Mouse (Mus musculus): ENCODE measurements at regions not wholly inside any gene's neighbourhood (a gene's known extent, or its start where the extent isn't known, plus 50 kb on each side); places are given as distances from the start of the nearest gene placed in this dataset.

DNA sequence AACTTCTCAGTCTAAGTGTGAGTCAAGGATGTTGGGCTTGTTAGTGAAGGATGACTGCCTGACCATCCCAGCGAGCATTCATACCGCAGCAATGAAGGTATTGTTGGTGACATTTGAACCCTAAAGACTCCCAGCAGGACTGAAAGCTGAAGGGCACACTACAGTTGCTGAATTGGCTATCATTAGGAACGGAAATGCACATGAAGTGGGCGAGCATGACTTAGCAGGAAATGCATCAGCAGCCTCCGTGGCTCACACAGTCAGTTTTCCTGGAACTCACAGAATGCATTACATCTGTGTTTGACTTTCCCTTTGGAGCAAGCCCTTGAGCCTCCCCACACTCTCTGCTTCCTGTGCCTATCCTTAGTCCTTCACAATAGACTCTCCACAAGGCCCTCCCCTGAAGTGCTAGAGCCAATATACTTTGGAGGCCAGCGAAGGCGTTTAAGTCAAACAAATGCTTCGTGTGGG, 63.9 kb downstream of the Tmco5 start:
- no peaks in the 10 kb centered on the region for H3K36me3 ChIP-seq (replicated peaks; ENCODE audit: control insufficient read depth, insufficient read depth)
- ATAC-seq (ENCODE audit: low FRiP score): no peak
- H3K9me3 ChIP-seq (ENCODE audit: control insufficient read depth, low read length): no peaks in the 10 kb centered on the region
- H3K9ac ChIP-seq: no peak overlapping the region
- no peak overlapping the region for H3K4me2 ChIP-seq (replicated peaks)
- no peak overlapping the region for H3K4me3 ChIP-seq (replicated peaks; ENCODE audit: low read length)
- no peaks in the 10 kb centered on the region for H3K27me3 ChIP-seq (ENCODE audit: control insufficient read depth, insufficient read depth, low read length)
- DNase-seq (ENCODE audit: low spot score): no peak
- no peak overlapping the region for H3K27ac ChIP-seq
- no peaks in the 10 kb centered on the region for H3K4me1 ChIP-seq (replicated peaks; ENCODE audit: control insufficient read depth, insufficient read depth, low read length)
- WGBS: 52% methylated on average over 8 of the region's 8 CpGs

DNA sequence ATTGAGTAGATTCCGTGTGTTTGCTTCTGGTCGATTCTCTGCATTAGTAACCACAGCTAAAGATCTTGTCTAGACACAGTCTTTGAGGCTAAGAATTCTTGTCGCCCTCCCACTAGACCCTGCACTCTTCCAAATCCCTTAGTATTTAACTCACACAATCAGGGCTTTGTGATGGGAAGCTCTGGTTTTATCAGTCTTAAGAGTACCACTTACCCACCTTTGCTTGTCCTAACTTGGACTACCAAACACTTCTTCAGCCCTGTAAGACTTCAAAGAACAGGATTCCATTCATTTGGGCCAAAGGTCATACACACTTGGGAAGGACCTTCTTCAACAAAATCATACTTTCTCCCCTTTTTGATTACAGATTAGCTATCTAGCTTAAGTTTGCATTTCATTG, 70.0 kb downstream of the Tmco5 start:
- Histone ChIP-seq H3K4me3 (replicated peaks; ENCODE audit: low read length) (no peak overlapping the region), H3K27me3 (ENCODE audit: control insufficient read depth, insufficient read depth, low read length) (no peaks in the 10 kb centered on the region), H3K4me2 (replicated peaks) (no peak overlapping the region), H3K9me3 (ENCODE audit: control insufficient read depth, low read length) (no peaks in the 10 kb centered on the region), H3K36me3 (replicated peaks; ENCODE audit: control insufficient read depth, insufficient read depth) (no peaks in the 10 kb centered on the region), H3K9ac (no peak overlapping the region), H3K27ac (no peak overlapping the region), H3K4me1 (replicated peaks; ENCODE audit: control insufficient read depth, insufficient read depth, low read length) (no peaks in the 10 kb centered on the region)
- 79% methylated on average over 3 of the region's 3 CpGs for WGBS
- DNase-seq (ENCODE audit: low spot score): no peak
- no peak for ATAC-seq (ENCODE audit: low FRiP score)

GRCm38 (mm10) chr2:116949741-116950140, 71.2 kb downstream of the Tmco5 start:
- ATAC-seq (ENCODE audit: low FRiP score): no peak
- H3K4me1 ChIP-seq (replicated peaks; ENCODE audit: control insufficient read depth, insufficient read depth, low read length): no peaks in the 10 kb centered on the region
- no peaks in the 10 kb centered on the region for H3K9me3 ChIP-seq (ENCODE audit: control insufficient read depth, low read length)
- H3K36me3 ChIP-seq (replicated peaks; ENCODE audit: control insufficient read depth, insufficient read depth): no peaks in the 10 kb centered on the region
- no peak overlapping the region for H3K4me2 ChIP-seq (replicated peaks)
- H3K27ac ChIP-seq: no peak overlapping the region
- no peak overlapping the region for H3K9ac ChIP-seq
- H3K4me3 ChIP-seq (replicated peaks; ENCODE audit: low read length): no peak overlapping the region
- no peaks in the 10 kb centered on the region for H3K27me3 ChIP-seq (ENCODE audit: control insufficient read depth, insufficient read depth, low read length)
- 87% methylated on average over 3 of the region's 3 CpGs for WGBS
- DNase-seq (ENCODE audit: low spot score): no peak

GRCm38 (mm10) chr2:116950154-116950553, 71.7 kb downstream of the Tmco5 start:
- WGBS: 94% methylated on average over 5 of the region's 5 CpGs
- ATAC-seq (ENCODE audit: low FRiP score): no peak

GRCm38 (mm10) chr2:116951481-116951880, 73.0 kb downstream of the Tmco5 start:
- H3K27ac ChIP-seq: no peak overlapping the region
- H3K36me3 ChIP-seq (replicated peaks; ENCODE audit: control insufficient read depth, insufficient read depth): no peaks in the 10 kb centered on the region
- H3K27me3 ChIP-seq (ENCODE audit: control insufficient read depth, insufficient read depth, low read length): no peaks in the 10 kb centered on the region
- 94% methylated on average over 1 of the region's 1 CpGs for WGBS
- H3K4me1 ChIP-seq (replicated peaks; ENCODE audit: control insufficient read depth, insufficient read depth, low read length): no peaks in the 10 kb centered on the region
- DNase-seq (ENCODE audit: low spot score) (no peak), ATAC-seq (ENCODE audit: low FRiP score) (no peak)
- no peaks in the 10 kb centered on the region for H3K9me3 ChIP-seq (ENCODE audit: control insufficient read depth, low read length)
- H3K4me2 ChIP-seq (replicated peaks): no peak overlapping the region
- no peak overlapping the region for H3K4me3 ChIP-seq (replicated peaks; ENCODE audit: low read length)
- H3K9ac ChIP-seq: no peak overlapping the region

More at GRCm38 (mm10) chr2:116950154-116950553, 71.7 kb downstream of the Tmco5 start:
- H3K9me3 ChIP-seq (ENCODE audit: control insufficient read depth, low read length): no peaks in the 10 kb centered on the region
- H3K27ac ChIP-seq: no peak overlapping the region
- H3K9ac ChIP-seq: no peak overlapping the region
- H3K4me1 ChIP-seq (replicated peaks; ENCODE audit: control insufficient read depth, insufficient read depth, low read length): no peaks in the 10 kb centered on the region
- H3K36me3 ChIP-seq (replicated peaks; ENCODE audit: control insufficient read depth, insufficient read depth): no peaks in the 10 kb centered on the region
- no peak overlapping the region for H3K4me2 ChIP-seq (replicated peaks)
- H3K27me3 ChIP-seq (ENCODE audit: control insufficient read depth, insufficient read depth, low read length): no peaks in the 10 kb centered on the region
- DNase-seq (ENCODE audit: low spot score): no peak
- H3K4me3 ChIP-seq (replicated peaks; ENCODE audit: low read length): no peak overlapping the region

GRCm38 (mm10) chr2:116954280-116954679, 75.8 kb downstream of the Tmco5 start:
- H3K9me3 ChIP-seq (ENCODE audit: control insufficient read depth, low read length): no peaks in the 10 kb centered on the region
- no peak for DNase-seq (ENCODE audit: low spot score)
- no peaks in the 10 kb centered on the region for H3K27me3 ChIP-seq (ENCODE audit: control insufficient read depth, insufficient read depth, low read length)
- 90% methylated on average over 7 of the region's 7 CpGs for whole genome bisulfite sequencing
- H3K36me3 ChIP-seq (replicated peaks; ENCODE audit: control insufficient read depth, insufficient read depth): no peaks in the 10 kb centered on the region
- H3K27ac ChIP-seq: no peak overlapping the region
- H3K9ac ChIP-seq: no peak overlapping the region
- no peak for ATAC-seq (ENCODE audit: low FRiP score)
- no peaks in the 10 kb centered on the region for H3K4me1 ChIP-seq (replicated peaks; ENCODE audit: control insufficient read depth, insufficient read depth, low read length)
- no peak overlapping the region for H3K4me3 ChIP-seq (replicated peaks; ENCODE audit: low read length)
- no peak overlapping the region for H3K4me2 ChIP-seq (replicated peaks)

- Histone ChIP-seq H3K4me3 (replicated peaks; ENCODE audit: low read length) (no peak overlapping the region), H3K9ac (no peak overlapping the region), H3K27ac (no peak overlapping the region), H3K9me3 (ENCODE audit: control insufficient read depth, low read length) (no peaks in the 10 kb centered on the region), H3K4me1 (replicated peaks; ENCODE audit: control insufficient read depth, insufficient read depth, low read length) (no peaks in the 10 kb centered on the region), H3K4me2 (replicated peaks) (no peak overlapping the region), H3K27me3 (ENCODE audit: control insufficient read depth, insufficient read depth, low read length) (no peaks in the 10 kb centered on the region), H3K36me3 (replicated peaks; ENCODE audit: control insufficient read depth, insufficient read depth) (no peaks in the 10 kb centered on the region)
- ATAC-seq (ENCODE audit: low FRiP score) (no peak), DNase-seq (ENCODE audit: low spot score) (no peak)
- WGBS: 93% methylated on average over 4 of the region's 4 CpGs
These were observed 76.4 kb downstream of the Tmco5 start for GRCm38 (mm10) chr2:116954896-116955295.

- H3K9ac ChIP-seq: no peak overlapping the region
- no peak overlapping the region for H3K4me3 ChIP-seq (replicated peaks; ENCODE audit: low read length)
- H3K4me1 ChIP-seq (replicated peaks; ENCODE audit: control insufficient read depth, insufficient read depth, low read length): no peaks in the 10 kb centered on the region
- ATAC-seq (ENCODE audit: low FRiP score) (no peak), DNase-seq (ENCODE audit: low spot score) (no peak)
- H3K9me3 ChIP-seq (ENCODE audit: control insufficient read depth, low read length): no peaks in the 10 kb centered on the region
- H3K27me3 ChIP-seq (ENCODE audit: control insufficient read depth, insufficient read depth, low read length): no peaks in the 10 kb centered on the region
- H3K36me3 ChIP-seq (replicated peaks; ENCODE audit: control insufficient read depth, insufficient read depth): no peaks in the 10 kb centered on the region
- WGBS: 77% methylated on average over 8 of the region's 8 CpGs
- no peak overlapping the region for H3K27ac ChIP-seq
- H3K4me2 ChIP-seq (replicated peaks): no peak overlapping the region
These were observed 84.8 kb downstream of the Tmco5 start for GRCm38 (mm10) chr2:116963116-116963873.

- no peak overlapping the region for H3K27ac ChIP-seq
- DNase-seq (ENCODE audit: low spot score): no peak
- no peaks in the 10 kb centered on the region for H3K36me3 ChIP-seq (replicated peaks; ENCODE audit: control insufficient read depth, insufficient read depth)
- H3K27me3 ChIP-seq (ENCODE audit: control insufficient read depth, insufficient read depth, low read length): no peaks in the 10 kb centered on the region
- H3K4me1 ChIP-seq (replicated peaks; ENCODE audit: control insufficient read depth, insufficient read depth, low read length): peaks cover 2% of the 10 kb centered on the region; the same call in 1 of the 2 replicates
- no CpG with 5 or more reads among the region's 1 CpGs for WGBS
- H3K9me3 ChIP-seq (ENCODE audit: control insufficient read depth, low read length): no peaks in the 10 kb centered on the region
- no peak overlapping the region for H3K9ac ChIP-seq
- no peak for ATAC-seq (ENCODE audit: low FRiP score)
- no peak overlapping the region for H3K4me3 ChIP-seq (replicated peaks; ENCODE audit: low read length)
- no peak overlapping the region for H3K4me2 ChIP-seq (replicated peaks)
These were observed 87.8 kb downstream of the Tmco5 start for GRCm38 (mm10) chr2:116966266-116966665.

All from hindbrain, embryonic 14.5 days (tissue).